Mouse (Mus musculus): ENCODE data around the gene Pfn1. TPM values are rescaled to one million over a fixed set of nuclear protein-coding genes. Genes with fewer than 3 reads are reported as not detected.

Gene Pfn1
- total RNA-seq, 4 experiments from 2014 or later = 582 to 1,056 (median 737) TPM

GRCm38 (mm10) chr11:70674014-70674413, 19.6 kb upstream of the Pfn1 start:
- DNase-seq = no peak

DNA sequence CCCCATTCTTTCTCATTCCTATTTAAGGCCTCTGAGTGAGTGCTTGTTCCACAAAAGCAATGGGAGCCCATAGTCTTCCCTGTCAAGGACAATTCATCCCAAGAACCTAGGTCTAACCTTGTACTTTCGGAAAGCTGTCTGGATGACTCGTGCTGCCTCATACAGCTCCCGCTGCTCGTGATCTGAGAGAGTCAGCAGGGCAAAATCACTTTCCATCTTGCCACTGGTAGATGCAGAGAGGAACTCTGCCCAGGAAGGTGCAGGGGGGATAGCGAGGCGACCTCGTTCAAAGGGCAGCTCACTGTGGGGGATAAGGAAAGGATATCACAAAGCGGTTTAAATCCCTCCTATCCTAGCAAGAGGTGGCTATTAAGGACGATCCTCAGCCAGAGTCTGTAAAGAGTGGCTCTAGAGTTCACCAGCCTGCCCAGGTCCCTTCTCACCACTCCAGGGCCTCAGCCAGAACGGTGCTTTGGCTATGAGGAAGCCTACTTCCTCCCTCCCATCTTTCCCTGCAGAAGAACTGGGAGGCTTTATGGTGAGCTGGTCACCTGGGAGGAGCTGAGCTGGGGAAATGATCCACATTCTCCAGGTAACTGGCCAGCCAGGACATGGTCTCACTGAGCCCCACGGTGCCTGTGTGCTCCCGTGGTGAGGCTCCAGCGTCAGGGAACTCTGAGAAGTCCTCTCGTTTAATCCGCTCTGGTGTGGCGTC, 17.0 kb upstream of the Pfn1 start:
- DNase-seq = no peak

DNA sequence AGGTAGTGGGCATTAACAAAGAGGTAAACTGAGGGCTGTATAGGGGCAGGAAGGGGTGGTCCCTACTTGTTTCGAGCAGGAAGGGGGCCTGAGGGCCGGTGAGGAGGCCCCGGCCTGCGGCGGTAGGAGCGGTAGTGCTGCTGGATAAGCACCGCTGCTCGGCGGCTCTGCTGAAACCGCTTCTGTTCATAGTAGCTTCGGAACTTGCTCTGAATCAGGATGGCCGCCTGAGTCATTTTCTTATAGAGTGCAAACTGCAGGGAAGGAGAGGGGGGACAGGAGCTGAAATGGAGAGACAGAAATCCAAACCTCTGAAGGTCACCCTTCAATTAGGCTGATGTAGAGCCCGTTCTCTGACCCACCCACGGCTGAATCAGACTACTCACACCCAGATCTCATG, 16.0 kb upstream of the Pfn1 start:
- DNase-seq = no peak

DNA sequence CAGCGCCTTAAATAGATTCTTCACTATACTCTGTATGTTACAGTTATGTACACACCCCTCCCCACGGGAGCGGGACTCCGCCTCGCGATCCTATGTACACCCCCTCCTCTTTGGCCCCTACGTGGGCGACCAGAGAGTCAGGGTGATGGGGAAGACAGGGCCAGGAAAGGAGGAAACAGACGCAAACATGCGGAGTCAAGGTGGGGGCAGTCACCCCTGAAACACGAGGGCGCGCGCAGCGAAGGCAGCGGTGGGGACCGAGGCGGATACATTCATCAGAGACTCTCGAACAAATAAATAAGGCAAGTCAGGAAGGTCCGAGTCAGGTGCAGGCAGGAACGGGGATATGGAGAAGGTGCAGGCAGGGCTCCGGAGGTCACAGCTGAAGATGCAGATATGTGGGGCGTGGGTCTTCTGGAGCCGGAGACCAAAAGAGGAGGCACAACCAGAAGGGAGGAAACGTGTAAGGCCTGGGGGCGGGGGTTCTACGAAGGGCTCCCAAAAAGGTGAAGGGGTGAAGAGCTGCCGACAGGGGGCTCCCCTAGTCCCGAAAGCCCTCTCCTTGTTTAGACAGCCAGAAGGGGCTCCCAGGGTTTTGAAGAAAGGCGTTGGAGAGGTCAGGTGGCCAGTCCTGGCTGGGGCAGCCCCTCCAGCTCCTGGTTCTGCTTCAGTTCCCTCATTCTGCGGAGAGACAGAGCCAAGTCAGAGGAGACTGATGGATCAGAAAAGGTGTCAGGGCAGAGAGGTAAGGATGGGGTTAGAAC, 15.3 kb upstream of the Pfn1 start:
- peak; percentile 79 for DNase-seq

- peak; percentile 99 for DNase-seq
Observed at GRCm38 (mm10) chr11:70668771-70669505, 14.5 kb upstream of the Pfn1 start, which contains the start of gene Spag7. TSS of gene Spag7 (minus strand) at chr11:70669416.

GRCm38 (mm10) chr11:70668335-70668770, 13.9 kb upstream of the Pfn1 start:
- DNase-seq = no peak

DNA sequence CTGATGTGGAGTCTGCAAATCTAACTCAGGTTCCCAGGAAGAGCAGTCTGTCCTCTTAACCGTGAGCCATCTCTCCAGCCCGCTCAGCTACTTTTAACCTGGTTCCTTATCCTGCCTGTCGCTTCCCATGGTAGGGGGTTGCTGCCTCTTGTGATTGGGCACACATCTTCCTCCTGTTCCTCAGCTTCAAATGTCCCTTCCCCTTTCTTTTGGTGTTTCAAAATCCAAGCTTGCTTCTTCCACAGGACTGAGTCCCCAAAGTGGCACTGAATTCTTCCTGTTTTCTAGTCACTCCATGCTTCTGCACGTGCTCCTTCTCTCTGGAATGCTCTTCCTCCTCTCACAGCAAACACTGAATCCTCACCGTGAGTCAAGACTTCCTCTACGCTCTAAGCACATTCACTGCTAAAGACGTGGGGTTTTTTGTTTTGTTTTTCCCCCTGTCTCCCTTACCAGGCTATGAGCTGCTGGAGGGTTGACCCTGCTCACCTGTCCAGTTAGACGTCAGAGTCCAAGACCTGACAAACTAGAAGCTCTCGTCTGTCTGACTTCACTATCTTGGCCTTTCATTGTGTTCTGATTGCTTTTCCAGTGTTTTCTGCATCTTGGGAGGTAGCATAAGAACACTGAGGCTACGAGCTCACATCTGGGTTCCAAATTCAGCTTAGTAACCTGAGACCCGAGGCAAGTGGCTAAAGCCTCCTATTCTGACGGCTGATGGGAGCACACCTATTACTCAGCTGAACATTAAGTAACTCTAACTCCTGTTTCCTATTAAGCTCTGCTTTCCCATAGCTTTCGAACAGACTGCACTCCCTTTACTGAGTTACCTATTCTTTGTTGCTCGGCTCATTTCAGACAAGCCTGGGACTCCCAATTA, 13.1 kb upstream of the Pfn1 start:
- DNase-seq = no peak

GRCm38 (mm10) chr11:70666687-70667086, 12.2 kb upstream of the Pfn1 start:
- DNase-seq = no peak

- DNase-seq = no peak
Observed at GRCm38 (mm10) chr11:70664741-70665140, 10.3 kb upstream of the Pfn1 start.

DNA sequence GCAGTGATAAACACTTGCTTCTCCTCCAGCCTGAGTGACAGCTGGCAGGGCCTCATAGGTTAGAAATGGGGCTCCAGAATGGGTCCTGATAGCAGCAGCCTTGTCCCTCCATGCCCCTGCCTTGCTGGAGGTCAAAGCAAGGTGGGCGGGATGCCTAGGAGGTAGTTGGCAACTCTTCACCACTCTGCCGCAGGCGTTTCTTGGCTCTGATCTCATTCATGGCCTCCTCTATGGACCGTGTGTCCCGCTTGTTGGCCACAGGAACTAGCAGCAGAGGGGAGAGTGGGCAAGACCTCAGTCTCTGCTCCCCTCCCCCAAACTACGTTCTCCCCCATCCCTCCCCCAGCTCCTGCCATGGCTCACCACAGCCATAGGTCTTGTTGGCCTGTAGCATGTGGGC, 9.5 kb upstream of the Pfn1 start:
- DNase-seq = no peak

DNA sequence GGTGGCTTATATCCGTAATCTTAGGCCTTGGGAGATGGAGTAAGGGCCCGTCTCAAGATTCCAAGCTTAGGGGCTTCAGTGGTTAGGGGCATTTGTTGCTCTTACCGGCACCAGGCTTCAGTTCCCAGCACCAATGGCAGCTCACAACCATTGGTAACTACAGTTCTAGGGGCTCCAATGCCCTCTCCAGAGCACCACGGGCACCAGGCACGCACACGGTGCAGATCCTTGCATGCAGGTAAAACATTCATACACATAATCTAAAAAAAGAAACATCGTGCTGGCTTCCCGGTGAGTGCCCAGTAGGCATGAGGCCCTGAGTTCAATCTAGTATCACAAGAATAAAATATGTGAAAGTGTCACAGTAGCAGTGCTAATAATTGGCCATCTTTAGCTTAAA, 8.7 kb upstream of the Pfn1 start:
- no peak for DNase-seq

DNA sequence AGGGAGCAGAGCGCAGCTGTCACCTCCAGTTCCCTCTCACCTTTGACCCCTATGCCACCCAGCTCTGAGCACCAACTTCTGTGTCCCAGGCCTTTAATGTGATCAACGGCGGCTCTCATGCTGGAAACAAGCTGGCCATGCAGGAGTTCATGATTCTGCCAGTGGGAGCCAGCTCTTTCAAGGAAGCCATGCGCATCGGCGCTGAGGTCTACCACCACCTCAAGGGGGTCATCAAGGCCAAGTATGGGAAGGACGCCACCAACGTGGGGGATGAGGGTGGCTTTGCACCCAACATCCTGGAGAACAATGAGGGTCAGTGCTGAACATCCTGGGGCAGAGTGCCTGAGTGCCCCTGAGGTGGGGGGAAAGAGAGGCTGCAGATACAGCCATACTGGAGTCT, 6.1 kb upstream of the Pfn1 start:
- no peak for DNase-seq

- no peak for DNase-seq
Observed at GRCm38 (mm10) chr11:70658942-70659341, 4.5 kb upstream of the Pfn1 start.

GRCm38 (mm10) chr11:70658521-70658920, 4.1 kb upstream of the Pfn1 start:
- no peak for DNase-seq

GRCm38 (mm10) chr11:70657991-70658390, 3.5 kb upstream of the Pfn1 start:
- DNase-seq = no peak

GRCm38 (mm10) chr11:70657573-70657972, 3.1 kb upstream of the Pfn1 start:
- no peak for DNase-seq

- DNase-seq = no peak
Observed at GRCm38 (mm10) chr11:70656964-70657363, 2.5 kb upstream of the Pfn1 start, which contains the start of gene Eno3. TSS of gene Eno3 (plus strand) at chr11:70657202.

DNA sequence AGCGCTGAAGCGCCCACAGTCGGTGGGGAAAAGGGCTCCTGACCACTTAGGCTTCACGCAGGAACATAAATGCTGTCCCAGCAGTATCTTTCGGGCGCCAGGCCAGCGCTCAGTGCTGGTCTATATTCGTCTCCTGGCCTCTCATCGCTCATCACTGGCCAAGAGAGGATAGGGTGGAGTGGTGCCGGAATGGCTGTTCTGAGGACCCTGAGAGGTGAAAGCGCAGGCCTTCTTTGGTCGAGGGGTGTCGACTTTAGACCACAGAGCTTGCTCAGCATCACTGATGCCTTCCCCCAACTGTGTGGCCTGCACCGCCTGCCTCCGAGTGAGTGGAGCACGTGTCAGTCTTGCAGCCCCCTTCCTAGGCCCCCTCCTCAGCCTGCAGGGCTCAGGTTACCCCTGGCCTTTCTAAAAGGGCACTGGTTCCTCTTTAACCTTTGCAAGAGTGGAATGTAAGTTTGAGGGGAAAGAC, 2.0 kb upstream of the Pfn1 start:
- DNase-seq = no peak

DNA sequence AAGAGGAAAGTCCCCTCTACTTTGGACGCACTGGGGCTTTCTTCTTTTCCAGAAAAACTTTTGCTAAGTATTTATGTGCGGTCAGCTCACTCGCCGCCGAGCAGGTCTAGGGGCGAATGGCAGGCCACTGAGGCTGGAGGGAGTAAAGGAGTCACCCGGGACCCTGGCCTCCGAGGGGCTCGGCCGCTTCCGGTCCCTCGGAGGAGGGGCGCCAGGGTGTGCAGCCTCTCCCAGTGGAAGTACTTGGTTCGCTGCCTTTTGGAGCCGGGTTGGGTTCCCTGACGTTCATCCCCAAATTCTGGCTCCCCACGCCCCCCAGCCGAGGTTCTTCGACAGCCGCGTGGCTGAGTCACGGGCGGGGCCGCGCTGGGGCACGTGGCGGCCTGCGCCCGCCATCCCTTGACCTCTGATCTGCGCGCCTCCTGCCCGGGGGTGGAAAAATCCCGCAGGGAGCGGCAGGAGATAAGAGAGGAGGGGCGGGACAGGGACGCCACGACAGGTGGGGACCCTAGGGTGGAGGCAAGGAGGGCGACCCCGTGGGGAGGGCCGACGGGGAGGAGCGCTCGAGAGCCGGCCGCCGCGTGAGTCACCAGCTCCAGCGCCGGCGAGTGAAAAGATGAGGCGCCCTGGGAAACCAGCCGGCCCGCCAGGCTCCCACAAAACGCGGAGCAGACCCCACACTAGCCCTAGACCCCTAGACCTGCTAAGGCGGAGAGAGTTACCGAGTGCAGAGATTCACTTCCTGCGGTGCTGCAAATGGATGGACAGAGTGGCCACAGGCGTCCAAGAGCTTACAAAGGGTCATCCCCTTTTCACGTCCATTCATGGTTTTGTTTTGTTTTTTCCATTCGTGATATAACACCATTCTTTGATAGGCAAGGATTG, 1.4 kb upstream of the Pfn1 start:
- DNase-seq = peak; percentile 68

GRCm38 (mm10) chr11:70654923-70655570, 603 bp upstream of the Pfn1 start:
- peak; percentile 79 for DNase-seq
